Mouse (Mus musculus): ENCODE data around the gene Tectb.

GRCm38 (mm10) chr19:55168360-55168759, 12.2 kb upstream of the Tectb start:
- TF ChIP-seq CTCF (IDR thresholded peaks at IDR 0.05; ENCODE audit: low read depth, low read length) (no peak), GATA2 (IDR thresholded peaks at IDR 0.05; ENCODE audit: borderline replicate concordance, low read depth, low read length) (no peak), GATA1 (IDR thresholded peaks at IDR 0.05; ENCODE audit: borderline replicate concordance, low read length) (no peak), TAL1 (conservative IDR thresholded peaks at IDR 0.05; ENCODE audit: low read depth, low read length) (no peak), POLR2AphosphoS5 (IDR thresholded peaks at IDR 0.05; ENCODE audit: insufficient replicate concordance, low read depth, low read length) (no peak)

Measured in G1E (cell line).